ENCODE assay signal across 15 mouse cellular contexts in the genomic region with DNA sequence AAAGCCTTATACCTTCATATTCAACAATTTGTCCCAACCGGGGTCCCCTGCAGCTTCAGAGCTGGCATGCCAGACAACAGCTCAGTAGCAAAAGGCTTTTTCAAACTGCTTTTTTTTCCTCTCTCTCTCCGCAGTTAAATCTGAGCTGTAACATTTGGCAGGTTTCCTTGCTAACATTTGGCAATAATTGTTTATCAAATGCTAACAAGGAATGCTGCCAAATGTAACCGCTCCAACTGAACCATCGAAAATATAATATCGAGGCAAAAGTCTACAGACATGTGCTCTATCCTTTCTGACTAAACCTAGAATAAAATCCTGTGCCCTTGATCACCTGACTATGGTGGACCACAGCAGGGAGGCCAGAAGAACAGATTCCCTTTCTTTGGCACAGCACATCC.
A peak's percentile ranks its signal among the peaks of the same experiment; 100 is the strongest.
DNase-seq lines count a peak whose midpoint lies in the region; ATAC-seq and TF ChIP-seq lines count a peak whose summit lies in the region.
"Had no signal": no experiment of that assay in that cellular context is flagged by ENCODE, and none has a peak within 500 bp of the region (broad histone marks: within the 10 kb centered on the region; RNA-seq: fewer than 3 reads in every experiment).

No protein-coding gene starts in this region.

- H3K9ac ChIP-seq in forebrain, embryonic 15.5 days (replicated peaks): no peak overlapping the region
- no peak overlapping the region for H3K9ac ChIP-seq in forebrain, embryonic 11.5 days (ENCODE audit: low read length)
- H3K9ac ChIP-seq in lung, embryonic 14.5 days: no peak overlapping the region
- H3K9ac ChIP-seq: heart, embryonic 13.5 days; hindbrain, embryonic 15.5 days; midbrain, embryonic 12.5 days; neural tube, embryonic 12.5 days had no signal

- no peaks in the 10 kb centered on the region for H3K9me3 ChIP-seq in forebrain, embryonic 15.5 days
- H3K9me3 ChIP-seq in forebrain, embryonic 11.5 days (ENCODE audit: control insufficient read depth, low read length): no peaks in the 10 kb centered on the region
- no peaks in the 10 kb centered on the region for H3K9me3 ChIP-seq in lung, embryonic 14.5 days (ENCODE audit: low read depth, low read length)
- H3K9me3 ChIP-seq: heart, embryonic 13.5 days; hindbrain, embryonic 15.5 days; midbrain, embryonic 12.5 days; neural tube, embryonic 12.5 days had no signal

- TF ChIP-seq CTCF in lung, embryonic 14.5 days (IDR thresholded peaks at IDR 0.05; ENCODE audit: low read depth): no peak
- no peak for TF ChIP-seq CTCF in cerebellum, adult 2 months (IDR thresholded peaks at IDR 0.05; ENCODE audit: borderline replicate concordance, insufficient read depth, low read depth, low read length)

- DNase-seq in forebrain, embryonic 11.5 days (ENCODE audit: low spot score): no peak
- DNase-seq in lung, embryonic 14.5 days: peak; percentile 67
- no peak for DNase-seq in lung, adult 18-20 months
- DNase-seq in cerebellum, adult 2 months: peak; percentile 23 to 67
- DNase-seq in layer of hippocampus, adult 9-10 months (ENCODE audit: low spot score): peak; percentile 63
- DNase-seq in urinary bladder, postnatal 14 days (ENCODE audit: low spot score): no peak
- DNase-seq in spleen, postnatal 36 days (ENCODE audit: low spot score in 2 of 2): no peak
- DNase-seq: gastrocnemius, postnatal 10 days; lung, adult 2 months had no signal

- no peaks in the 10 kb centered on the region for H3K36me3 ChIP-seq in forebrain, embryonic 15.5 days
- H3K36me3 ChIP-seq in forebrain, embryonic 11.5 days (ENCODE audit: control insufficient read depth, insufficient read depth, low read length): no peaks in the 10 kb centered on the region
- no peaks in the 10 kb centered on the region for H3K36me3 ChIP-seq in lung, embryonic 14.5 days (ENCODE audit: insufficient read depth)
- H3K36me3 ChIP-seq: heart, embryonic 13.5 days; hindbrain, embryonic 15.5 days; midbrain, embryonic 12.5 days; neural tube, embryonic 12.5 days had no signal

- 54% methylated on average over 5 of the region's 5 CpGs for WGBS in forebrain, embryonic 15.5 days
- 94% methylated on average over 5 of the region's 5 CpGs for WGBS in forebrain, embryonic 11.5 days
- 56% methylated on average over 5 of the region's 5 CpGs for WGBS in lung, embryonic 14.5 days
- WGBS in cerebellum, adult 2 months: 6% methylated on average over 5 of the region's 5 CpGs

- H3K4me1 ChIP-seq in forebrain, embryonic 15.5 days: peaks cover 7% of the 10 kb centered on the region; the same call in 1 of the 2 replicates
- no peaks in the 10 kb centered on the region for H3K4me1 ChIP-seq in forebrain, embryonic 11.5 days (replicated peaks; ENCODE audit: control insufficient read depth, insufficient read depth, low read length)
- H3K4me1 ChIP-seq in lung, embryonic 14.5 days (ENCODE audit: insufficient read depth): no peaks in the 10 kb centered on the region
- no peaks in the 10 kb centered on the region for H3K4me1 ChIP-seq in cerebellum, adult 2 months (ENCODE audit: control insufficient read depth, insufficient read depth, low read length)
- H3K4me1 ChIP-seq: heart, embryonic 13.5 days; hindbrain, embryonic 15.5 days; midbrain, embryonic 12.5 days; neural tube, embryonic 12.5 days had no signal

- no peak overlapping the region for H3K4me2 ChIP-seq in forebrain, embryonic 15.5 days (replicated peaks)
- no peak overlapping the region for H3K4me2 ChIP-seq in forebrain, embryonic 11.5 days (ENCODE audit: low read depth, low read length, severe bottlenecking)
- no peak overlapping the region for H3K4me2 ChIP-seq in lung, embryonic 14.5 days
- H3K4me2 ChIP-seq: heart, embryonic 13.5 days; hindbrain, embryonic 15.5 days; midbrain, embryonic 12.5 days; neural tube, embryonic 12.5 days had no signal

- H3K27me3 ChIP-seq in forebrain, embryonic 15.5 days: no peaks in the 10 kb centered on the region
- H3K27me3 ChIP-seq in forebrain, embryonic 11.5 days (ENCODE audit: control insufficient read depth, insufficient read depth, low read length): no peaks in the 10 kb centered on the region
- H3K27me3 ChIP-seq in lung, embryonic 14.5 days (ENCODE audit: insufficient read depth, low read length): no peaks in the 10 kb centered on the region
- no peaks in the 10 kb centered on the region; the same call in 1 of the 2 replicates for H3K27me3 ChIP-seq in cerebellum, adult 2 months (ENCODE audit: control insufficient read depth, insufficient read depth, low read length)
- H3K27me3 ChIP-seq: heart, embryonic 13.5 days; hindbrain, embryonic 15.5 days; midbrain, embryonic 12.5 days; neural tube, embryonic 12.5 days had no signal

- peak overlapping the region; percentile 56; the same call in 1 of the 2 replicates for H3K27ac ChIP-seq in forebrain, embryonic 15.5 days (replicated peaks)
- H3K27ac ChIP-seq in forebrain, embryonic 11.5 days (ENCODE audit: low read depth, low read length): no peak overlapping the region
- no peak overlapping the region for H3K27ac ChIP-seq in lung, embryonic 14.5 days (ENCODE audit: low read depth)
- no peak overlapping the region for H3K27ac ChIP-seq in cerebellum, adult 2 months (ENCODE audit: insufficient read depth, low read length)
- H3K27ac ChIP-seq: heart, embryonic 13.5 days; hindbrain, embryonic 15.5 days; midbrain, embryonic 12.5 days; neural tube, embryonic 12.5 days had no signal

- no peak overlapping the region for H3K4me3 ChIP-seq in forebrain, embryonic 15.5 days
- no peak overlapping the region for H3K4me3 ChIP-seq in forebrain, embryonic 11.5 days (ENCODE audit: low read depth, low read length)
- H3K4me3 ChIP-seq in lung, embryonic 14.5 days (ENCODE audit: low read depth, low read length): no peak overlapping the region
- no peak overlapping the region for H3K4me3 ChIP-seq in cerebellum, adult 2 months (replicated peaks; ENCODE audit: insufficient read depth, low read depth, low read length)
- H3K4me3 ChIP-seq: erythroblast, embryonic 14.5 days; heart, embryonic 13.5 days; hindbrain, embryonic 15.5 days; midbrain, embryonic 12.5 days; neural tube, embryonic 12.5 days had no signal

- no peak; the same call in 1 of the 2 replicates for ATAC-seq in forebrain, embryonic 15.5 days (replicated peaks)
- ATAC-seq in forebrain, embryonic 11.5 days (replicated peaks; ENCODE audit: low FRiP score): no peak
- ATAC-seq in lung, embryonic 14.5 days (ENCODE audit: insufficient read depth): no peak

- TF ChIP-seq POLR2A in cerebellum, adult 2 months (IDR thresholded peaks at IDR 0.05; ENCODE audit: borderline replicate concordance, insufficient read depth, low read length): no peak

Comparison
In these comparisons a context has a peak if more than half of its experiments do, and no peak if none do; other contexts are left out.
1. DNase-seq: peak in lung, embryonic 14.5 days (single experiment), cerebellum, adult 2 months (2 of 2) and layer of hippocampus, adult 9-10 months (single experiment); none in forebrain, embryonic 11.5 days (single experiment), lung, adult 18-20 months (0 of 2), urinary bladder, postnatal 14 days (single experiment) and spleen, postnatal 36 days (0 of 2).